Mouse (Mus musculus) heart, adult 2 months (tissue): ENCODE data around the gene Tbx21. TPM values are rescaled to one million over a fixed set of nuclear protein-coding genes. Genes with fewer than 3 reads are reported as not detected.

Experiments used
- DNase-seq, 2 experiments: peaks; one replicate each; pipeline ENCODE4 v3.0.0; 2021
- H3K27ac ChIP-seq: fragments of 200-600 bp; 2 replicates; pipeline ENCODE4 v1.8.1; 2022
- H3K27me3 ChIP-seq: fragments of 200-500 bp; 2 replicates; pipeline ENCODE4 v1.6.1; 2012; ENCODE audit warnings: mild to moderate bottlenecking, low read length, inconsistent platforms, mixed read lengths; ENCODE audit not compliant: control insufficient read depth, insufficient read depth
- H3K36me3 ChIP-seq: fragments of 200-500 bp; 2 replicates; pipeline ENCODE4 v1.6.1; 2012; ENCODE audit warnings: low read length, inconsistent platforms; ENCODE audit not compliant: control insufficient read depth, insufficient read depth
- H3K4me1 ChIP-seq: fragments of 200-500 bp; 2 replicates; pipeline ENCODE4 v1.6.1; 2011; ENCODE audit warnings: low read length; ENCODE audit not compliant: control insufficient read depth, insufficient read depth
- H3K4me3 ChIP-seq: fragments of 200-600 bp; 2 replicates; pipeline ENCODE4 v1.8.1; 2022
- H3K79me2 ChIP-seq: fragments of 200-500 bp; replicated peaks from 2 replicates; pipeline ENCODE4 v1.6.1; 2012; ENCODE audit warnings: mild to moderate bottlenecking, inconsistent platforms, low read length, moderate library complexity, mixed read lengths; ENCODE audit not compliant: control insufficient read depth, insufficient read depth
- H3K9ac ChIP-seq: fragments of 200-500 bp; 2 replicates; pipeline ENCODE4 v1.6.1; 2012; ENCODE audit warnings: low read depth, mild to moderate bottlenecking, control low read depth, inconsistent platforms, low read length, mixed read lengths
- CTCF ChIP-seq: fragments of 200-600 bp; IDR thresholded peaks from 2 replicates; pipeline ENCODE4 v1.8.1; 2022; ENCODE audit warnings: antibody characterized with exemption, mild to moderate bottlenecking, moderate library complexity
- EP300 ChIP-seq: fragments of 200-500 bp; IDR thresholded peaks from 2 replicates; pipeline ENCODE4 v1.6.1; 2011; ENCODE audit warnings: low read depth, low read length, control low read depth; ENCODE audit not compliant: insufficient read depth
- POLR2A ChIP-seq: fragments of 200-500 bp; IDR thresholded peaks from 2 replicates; pipeline ENCODE4 v1.6.1; 2011; ENCODE audit warnings: mild to moderate bottlenecking, low read depth, low read length, control low read depth; ENCODE audit not compliant: insufficient read depth
- WGBS: fragments of 180-500 bp; shearing (Covaris S2); methylation state at CpG from one replicate; pipeline ENCODE4 v1.1.7; 2018; 5-methylcytosine and 5-hydroxymethylcytosine counted together
- intact Hi-C: fragments of 180-260 bp; cut with DNase I; formaldehyde crosslinking; loops from one replicate; pipeline ENCODE4 v1.15.1; 2025
- polyA plus RNA-seq: library from polyadenylated mRNA; depleted of rRNA; stranded (reverse); fragments of >200 nt; gene quantifications from 2 replicates; pipeline ENCODE4 v1.2.3, GENCODE M21; 2012
- total RNA-seq, 2 experiments: library from RNA; stranded (reverse); gene quantifications; 2 replicates each; pipeline ENCODE4 v1.2.3; 2021

The Tbx21 gene
- total and polyA plus RNA-seq, 3 experiments = 0.45 TPM; not detected in 2

DNA sequence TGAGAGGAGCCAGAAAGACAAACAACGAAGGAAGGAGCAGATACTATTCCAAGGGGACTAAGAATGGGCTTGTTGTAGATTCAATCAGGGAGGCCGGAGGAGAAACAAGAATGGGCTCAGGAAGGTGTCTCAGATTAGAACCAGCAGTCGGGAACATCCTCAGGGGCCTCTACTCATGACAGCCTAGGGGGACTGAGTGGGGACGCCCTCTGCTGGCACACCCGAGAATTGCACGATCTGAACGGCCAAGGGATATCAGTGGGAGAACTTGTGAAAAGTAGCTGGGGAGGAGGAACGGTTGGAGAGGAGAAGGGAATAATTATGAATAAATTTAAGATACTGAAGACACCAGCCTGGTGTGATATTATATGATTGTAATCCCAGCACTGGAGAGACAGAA is 31.6 kb upstream of the Tbx21 start:
- Histone ChIP-seq H3K36me3 (no peaks in the 10 kb centered on the region), H3K79me2 (no peaks in the 10 kb centered on the region), H3K27me3 (no peaks in the 10 kb centered on the region), H3K4me1 (peaks cover 6% of the 10 kb centered on the region), H3K9ac (no peak overlapping the region), H3K4me3 (no peak overlapping the region), H3K27ac (no peak overlapping the region)
- TF ChIP-seq EP300 (0 out of 2 replicates have a peak, but pooled peaks have one; percentile 33), CTCF (peak; percentile 95), POLR2A (no peak)
- DNase-seq = peak; percentile 63 to 83
- intact Hi-C loops = loop anchor here (5.0 kb wide), 1 partner anchor 44 kb away; no protein-coding TSS in a partner anchor
- 10% methylated on average over 8 of the region's 8 CpGs for WGBS

DNA sequence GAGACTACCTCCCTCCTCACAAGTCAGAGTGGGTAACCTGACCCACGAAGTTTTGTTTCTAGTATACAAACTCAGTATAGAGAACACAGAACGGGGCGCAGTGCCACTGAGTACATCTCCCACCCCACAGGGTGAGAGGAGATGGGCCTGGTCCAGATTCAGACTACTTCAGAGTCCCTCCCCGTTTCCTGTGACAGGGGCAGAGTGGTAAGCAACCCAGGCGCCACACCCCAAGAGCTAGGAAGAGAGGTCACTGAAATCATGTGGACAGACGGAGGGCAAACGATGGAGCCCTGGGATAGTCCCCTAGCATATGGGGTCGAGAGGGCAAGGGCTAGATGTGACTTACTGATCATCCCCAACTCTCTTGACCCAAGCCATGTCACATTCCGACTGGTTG is 30.8 kb upstream of the Tbx21 start:
- 62% methylated on average over 9 of the region's 9 CpGs for WGBS

DNA sequence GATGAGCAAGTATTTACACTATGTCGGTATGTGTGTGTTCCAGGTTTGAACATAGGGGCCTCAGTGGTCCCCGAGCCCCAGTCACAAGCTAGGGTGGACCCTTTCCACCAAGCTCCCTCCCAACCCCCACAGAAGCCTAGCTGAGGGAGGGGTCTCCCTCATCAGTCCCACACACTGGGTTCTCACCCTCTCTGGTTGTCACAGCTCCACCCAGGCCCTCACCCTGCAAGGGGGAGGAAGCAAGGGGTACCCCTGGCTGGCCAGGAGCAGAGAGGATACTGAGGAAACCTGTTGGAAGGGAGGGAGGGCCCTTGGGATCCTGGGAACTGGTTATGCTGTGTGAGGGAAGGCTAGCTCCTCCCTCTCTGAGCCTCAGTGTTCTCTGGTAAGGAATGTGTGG is 30.2 kb upstream of the Tbx21 start:
- no peak overlapping the region for H3K4me3 ChIP-seq
- no peaks in the 10 kb centered on the region for H3K27me3 ChIP-seq
- H3K9ac ChIP-seq = no peak overlapping the region
- TF ChIP-seq POLR2A = no peak
- no peak for TF ChIP-seq CTCF
- TF ChIP-seq EP300 = no peak
- intact Hi-C loops = loop anchor here (1.0 to 5.0 kb wide), 2 partner anchors 43 to 71 kb away; no protein-coding TSS in a partner anchor
- DNase-seq = no peak
- no peaks in the 10 kb centered on the region for H3K79me2 ChIP-seq
- peaks cover 6% of the 10 kb centered on the region for H3K4me1 ChIP-seq
- 76% methylated on average over 2 of the region's 2 CpGs for WGBS
- H3K36me3 ChIP-seq = no peaks in the 10 kb centered on the region
- H3K27ac ChIP-seq = no peak overlapping the region

More for the DNA sequence above, 30.8 kb upstream of the Tbx21 start:
- no peak overlapping the region for H3K9ac ChIP-seq
- H3K27me3 ChIP-seq = no peaks in the 10 kb centered on the region
- no peaks in the 10 kb centered on the region for H3K36me3 ChIP-seq
- peaks cover 6% of the 10 kb centered on the region for H3K4me1 ChIP-seq
- DNase-seq = no peak
- TF ChIP-seq CTCF (no peak), EP300 (no peak), POLR2A (no peak)
- intact Hi-C loops = loop anchor here (1.0 to 5.0 kb wide), 2 partner anchors 44 to 72 kb away; no protein-coding TSS in a partner anchor
- H3K79me2 ChIP-seq = no peaks in the 10 kb centered on the region
- H3K27ac ChIP-seq = no peak overlapping the region
- H3K4me3 ChIP-seq = no peak overlapping the region

DNA sequence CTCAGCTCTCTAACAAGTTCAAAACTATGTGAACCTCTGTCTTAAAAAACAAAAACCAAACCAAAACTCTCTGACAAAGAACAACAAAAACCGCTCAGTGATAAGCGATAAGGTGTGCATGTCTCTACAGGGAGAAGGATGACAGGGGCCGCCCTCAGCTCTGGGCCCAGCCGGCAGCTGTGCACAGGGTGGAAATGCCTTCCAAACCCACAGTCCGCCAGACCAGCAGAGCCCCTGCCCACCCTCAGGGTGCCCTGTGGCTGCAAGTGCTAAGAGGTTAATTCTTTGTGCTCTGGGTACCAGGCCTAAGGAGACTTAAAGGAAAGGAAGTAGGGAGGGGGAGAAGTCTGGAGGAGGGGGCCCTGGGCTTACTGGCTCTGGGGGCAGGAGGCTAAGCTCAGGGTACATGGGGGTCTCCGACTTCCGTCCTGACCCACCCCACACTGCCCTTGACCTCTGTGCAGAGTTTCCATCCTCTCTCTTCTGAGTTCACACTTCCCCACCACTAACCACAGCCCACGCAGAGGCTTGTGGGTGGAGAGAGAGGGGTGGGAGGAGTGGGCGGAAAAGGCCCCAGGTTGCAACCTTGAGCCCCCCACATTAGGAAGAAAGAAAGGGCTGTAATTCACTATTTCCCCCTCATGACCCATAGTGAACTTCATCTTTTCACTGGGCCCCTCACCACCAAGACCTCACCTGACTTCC is 28.2 kb upstream of the Tbx21 start:
- no peaks in the 10 kb centered on the region for H3K79me2 ChIP-seq
- no peak for TF ChIP-seq POLR2A
- no peaks in the 10 kb centered on the region for H3K27me3 ChIP-seq
- H3K27ac ChIP-seq = no peak overlapping the region
- H3K36me3 ChIP-seq = no peaks in the 10 kb centered on the region
- no peak overlapping the region for H3K9ac ChIP-seq
- H3K4me3 ChIP-seq = no peak overlapping the region
- intact Hi-C loops = no loop called here
- 73% methylated on average over 9 of the region's 9 CpGs for WGBS
- peaks cover 4% of the 10 kb centered on the region for H3K4me1 ChIP-seq
- no peak for DNase-seq

DNA sequence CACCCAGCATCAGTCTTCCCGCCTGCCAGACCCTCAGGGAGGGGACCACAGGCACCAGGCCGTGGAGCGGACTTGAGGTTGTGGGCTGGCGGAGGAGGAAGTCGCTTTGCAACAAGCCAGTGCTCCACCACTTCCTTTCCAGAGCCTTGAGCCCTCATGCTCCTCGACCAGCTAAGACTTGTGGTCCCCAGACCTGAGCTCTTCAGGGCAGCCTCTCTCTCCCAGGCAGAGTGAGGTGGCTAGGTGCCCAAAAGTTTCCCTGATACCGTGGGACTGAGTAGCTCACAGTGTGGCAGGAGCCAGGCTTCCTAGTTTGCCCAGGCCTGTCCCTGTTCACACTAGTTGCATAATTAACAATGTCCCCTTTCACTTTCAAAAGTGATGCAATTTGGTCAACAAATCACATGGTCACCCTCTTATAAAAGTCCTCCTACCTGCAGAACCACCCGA is 27.1 kb upstream of the Tbx21 start:
- H3K27me3 ChIP-seq = no peaks in the 10 kb centered on the region
- no peak overlapping the region for H3K4me3 ChIP-seq
- H3K36me3 ChIP-seq = no peaks in the 10 kb centered on the region
- intact Hi-C loops = no loop called here
- no peak overlapping the region for H3K27ac ChIP-seq
- no peak overlapping the region for H3K9ac ChIP-seq
- no peak for TF ChIP-seq CTCF
- no peak for TF ChIP-seq EP300
- TF ChIP-seq POLR2A = no peak
- H3K79me2 ChIP-seq = no peaks in the 10 kb centered on the region
- 50% methylated on average over 8 of the region's 8 CpGs for WGBS
- peak; percentile 45 to 70 for DNase-seq
- peaks cover 2% of the 10 kb centered on the region; the same call in 1 of the 2 replicates for H3K4me1 ChIP-seq

DNA sequence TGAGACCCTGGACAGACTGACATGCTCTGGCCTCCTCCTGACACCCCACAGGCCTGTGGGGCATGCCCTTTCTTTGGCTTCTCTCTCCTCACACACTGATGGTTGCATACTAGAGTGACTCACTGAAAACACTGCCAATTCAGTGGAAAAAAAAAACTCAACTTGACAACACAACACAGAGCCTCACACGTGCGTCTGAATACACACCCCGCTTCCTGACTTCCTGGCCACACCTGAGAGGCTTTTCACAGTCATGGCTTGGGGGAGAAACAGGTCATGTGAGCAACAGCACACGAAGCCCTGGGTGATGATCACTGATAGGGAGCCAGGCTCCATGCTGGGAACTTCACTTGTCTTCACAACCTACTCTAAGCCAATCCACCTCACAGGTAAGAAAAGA is 25.7 kb upstream of the Tbx21 start:
- no peak overlapping the region for H3K9ac ChIP-seq
- no peak for DNase-seq
- H3K27ac ChIP-seq = no peak overlapping the region
- H3K27me3 ChIP-seq = no peaks in the 10 kb centered on the region
- 57% methylated on average over 4 of the region's 4 CpGs for WGBS
- no peaks in the 10 kb centered on the region for H3K79me2 ChIP-seq
- no peak for TF ChIP-seq POLR2A
- no peak for TF ChIP-seq CTCF
- no peak for TF ChIP-seq EP300
- peaks cover 2% of the 10 kb centered on the region; the same call in 1 of the 2 replicates for H3K4me1 ChIP-seq
- intact Hi-C loops = no loop called here
- H3K4me3 ChIP-seq = no peak overlapping the region
- no peaks in the 10 kb centered on the region for H3K36me3 ChIP-seq
